Mouse (Mus musculus): ENCODE measurements around the gene Acot8. TPM values are rescaled to one million over a fixed set of nuclear protein-coding genes. Genes with fewer than 3 reads are reported as not detected.

The Acot8 gene
- polyA plus RNA-seq, 1 experiment from 2014 or later: 24.1 TPM

- WGBS: 93% methylated on average over 11 of the region's 11 CpGs
These were observed 26.7 kb downstream of the Acot8 start for GRCm38 (mm10) chr2:164778015-164778287.

GRCm38 (mm10) chr2:164777246-164778014, 27.3 kb downstream of the Acot8 start:
- 82% methylated on average over 30 of the region's 30 CpGs for WGBS
- H3K4me1 ChIP-seq: no peaks in the 10 kb centered on the region
- ATAC-seq (ENCODE audit: low FRiP score): no peak
- H3K27ac ChIP-seq (replicated peaks): no peak overlapping the region
- peaks cover 3% of the 10 kb centered on the region; the same call in 1 of the 2 replicates for H3K27me3 ChIP-seq (replicated peaks)
- no peaks in the 10 kb centered on the region for H3K36me3 ChIP-seq
- no peaks in the 10 kb centered on the region for H3K9me3 ChIP-seq (replicated peaks)
- H3K9ac ChIP-seq (replicated peaks): no peak overlapping the region
- no peak overlapping the region for H3K4me2 ChIP-seq
- H3K4me3 ChIP-seq (replicated peaks): no peak overlapping the region

More at GRCm38 (mm10) chr2:164778015-164778287, 26.7 kb downstream of the Acot8 start:
- Histone ChIP-seq H3K36me3 (no peaks in the 10 kb centered on the region), H3K27me3 (replicated peaks) (peaks cover 3% of the 10 kb centered on the region; the same call in 1 of the 2 replicates), H3K4me3 (replicated peaks) (no peak overlapping the region), H3K4me1 (no peaks in the 10 kb centered on the region), H3K9me3 (replicated peaks) (no peaks in the 10 kb centered on the region), H3K27ac (replicated peaks) (no peak overlapping the region), H3K9ac (replicated peaks) (no peak overlapping the region), H3K4me2 (no peak overlapping the region)
- no peak for ATAC-seq (ENCODE audit: low FRiP score)

- Histone ChIP-seq H3K4me1 (no peaks in the 10 kb centered on the region), H3K27me3 (replicated peaks) (peaks cover 3% of the 10 kb centered on the region; the same call in 1 of the 2 replicates), H3K27ac (replicated peaks) (no peak overlapping the region), H3K9ac (replicated peaks) (no peak overlapping the region), H3K9me3 (replicated peaks) (no peaks in the 10 kb centered on the region), H3K4me3 (replicated peaks) (no peak overlapping the region), H3K36me3 (no peaks in the 10 kb centered on the region), H3K4me2 (no peak overlapping the region)
- ATAC-seq (ENCODE audit: low FRiP score): no peak
- WGBS: 67% methylated on average over 17 of the region's 17 CpGs
These were observed 27.9 kb downstream of the Acot8 start for GRCm38 (mm10) chr2:164776801-164777200.

- 89% methylated on average over 6 of the region's 6 CpGs for WGBS
- Histone ChIP-seq H3K27me3 (replicated peaks) (peaks cover 3% of the 10 kb centered on the region; the same call in 1 of the 2 replicates), H3K4me3 (replicated peaks) (no peak overlapping the region), H3K4me1 (no peaks in the 10 kb centered on the region), H3K27ac (replicated peaks) (no peak overlapping the region), H3K36me3 (no peaks in the 10 kb centered on the region), H3K9ac (replicated peaks) (no peak overlapping the region), H3K9me3 (replicated peaks) (no peaks in the 10 kb centered on the region), H3K4me2 (no peak overlapping the region)
- ATAC-seq (ENCODE audit: low FRiP score): no peak
These were observed 28.6 kb downstream of the Acot8 start for GRCm38 (mm10) chr2:164776130-164776529.

- H3K4me2 ChIP-seq: no peak overlapping the region
- H3K4me1 ChIP-seq: peaks cover 10% of the 10 kb centered on the region
- 87% methylated on average over 5 of the region's 5 CpGs for WGBS
- no peaks in the 10 kb centered on the region; the same call in 1 of the 2 replicates for H3K27me3 ChIP-seq (replicated peaks)
- H3K36me3 ChIP-seq: no peaks in the 10 kb centered on the region
- no peak overlapping the region for H3K27ac ChIP-seq (replicated peaks)
- H3K4me3 ChIP-seq (replicated peaks): no peak overlapping the region
- H3K9ac ChIP-seq (replicated peaks): no peak overlapping the region
- no peaks in the 10 kb centered on the region for H3K9me3 ChIP-seq (replicated peaks)
- ATAC-seq (ENCODE audit: low FRiP score): no peak
These were observed 30.7 kb downstream of the Acot8 start for GRCm38 (mm10) chr2:164773989-164774364.

- H3K9ac ChIP-seq (replicated peaks): no peak overlapping the region
- no peak overlapping the region for H3K4me3 ChIP-seq (replicated peaks)
- no peaks in the 10 kb centered on the region for H3K9me3 ChIP-seq (replicated peaks)
- 0 out of 2 replicates have a peak, but pooled peaks cover under 1% of the 10 kb centered on the region for H3K36me3 ChIP-seq
- no peak for ATAC-seq (ENCODE audit: low FRiP score)
- no peaks in the 10 kb centered on the region; the same call in 1 of the 2 replicates for H3K27me3 ChIP-seq (replicated peaks)
- H3K27ac ChIP-seq (replicated peaks): no peak overlapping the region
- 78% methylated on average over 14 of the region's 14 CpGs for WGBS
- H3K4me1 ChIP-seq: peaks cover 10% of the 10 kb centered on the region
- H3K4me2 ChIP-seq: no peak overlapping the region
These were observed 31.3 kb downstream of the Acot8 start for GRCm38 (mm10) chr2:164773229-164773988.

GRCm38 (mm10) chr2:164771123-164771522, 33.6 kb downstream of the Acot8 start:
- Histone ChIP-seq H3K9me3 (replicated peaks) (no peaks in the 10 kb centered on the region), H3K4me3 (replicated peaks) (peak overlapping the region; percentile 53; the same call in 1 of the 2 replicates), H3K4me1 (peaks cover 10% of the 10 kb centered on the region), H3K36me3 (peaks cover 23% of the 10 kb centered on the region), H3K4me2 (peak overlapping the region; percentile 77), H3K9ac (replicated peaks) (no peak overlapping the region), H3K27ac (replicated peaks) (no peak overlapping the region), H3K27me3 (replicated peaks) (no peaks in the 10 kb centered on the region)
- 83% methylated on average over 8 of the region's 8 CpGs for WGBS
- no peak for ATAC-seq (ENCODE audit: low FRiP score)

GRCm38 (mm10) chr2:164770279-164770678, 34.4 kb downstream of the Acot8 start:
- H3K4me1 ChIP-seq: peaks cover 10% of the 10 kb centered on the region
- no peak for ATAC-seq (ENCODE audit: low FRiP score)
- no peaks in the 10 kb centered on the region for H3K27me3 ChIP-seq (replicated peaks)
- H3K27ac ChIP-seq (replicated peaks): no peak overlapping the region
- no peaks in the 10 kb centered on the region for H3K9me3 ChIP-seq (replicated peaks)
- peak overlapping the region; percentile 37; the same call in 1 of the 2 replicates for H3K9ac ChIP-seq (replicated peaks)
- H3K4me3 ChIP-seq (replicated peaks): peak overlapping the region; percentile 53
- H3K36me3 ChIP-seq: peaks cover 31% of the 10 kb centered on the region
- H3K4me2 ChIP-seq: peak overlapping the region; percentile 77
- 3% methylated on average over 15 of the region's 15 CpGs for WGBS

- Histone ChIP-seq H3K9ac (replicated peaks) (peak within 1 kb of the TSS; percentile 37), H3K27me3 (replicated peaks) (no peaks in the 10 kb centered on the region), H3K4me2 (peak within 1 kb of the TSS; percentile 77), H3K9me3 (replicated peaks) (no peaks in the 10 kb centered on the region), H3K4me1 (peaks cover 10% of the 10 kb centered on the region), H3K27ac (replicated peaks) (peak within 1 kb of the TSS; percentile 56), H3K36me3 (peaks cover 38% of the 10 kb centered on the region), H3K4me3 (replicated peaks) (peak within 1 kb of the TSS; percentile 53)
- ATAC-seq (ENCODE audit: low FRiP score): peak; percentile 100
- 2% methylated on average over 52 of the region's 53 CpGs for WGBS
These were observed 35.2 kb downstream of the Acot8 start, which contains the start of gene Ube2c for GRCm38 (mm10) chr2:164769258-164770037. Gene Ube2c, plus strand, starts transcription at chr2:164769898.

- H3K4me3 ChIP-seq (replicated peaks): no peak overlapping the region
- no peaks in the 10 kb centered on the region for H3K9me3 ChIP-seq (replicated peaks)
- peaks cover 47% of the 10 kb centered on the region for H3K36me3 ChIP-seq
- WGBS: 95% methylated on average over 15 of the region's 15 CpGs
- no peak overlapping the region for H3K27ac ChIP-seq (replicated peaks)
- H3K27me3 ChIP-seq (replicated peaks): no peaks in the 10 kb centered on the region
- H3K9ac ChIP-seq (replicated peaks): no peak overlapping the region
- H3K4me2 ChIP-seq: no peak overlapping the region
- H3K4me1 ChIP-seq: peaks cover 10% of the 10 kb centered on the region
- ATAC-seq (ENCODE audit: low FRiP score): no peak
These were observed 36.7 kb downstream of the Acot8 start for GRCm38 (mm10) chr2:164767812-164768540.

GRCm38 (mm10) chr2:164765841-164766240, 38.8 kb downstream of the Acot8 start:
- H3K4me1 ChIP-seq: peaks cover 10% of the 10 kb centered on the region
- peaks cover 69% of the 10 kb centered on the region for H3K36me3 ChIP-seq
- H3K9me3 ChIP-seq (replicated peaks): no peaks in the 10 kb centered on the region
- H3K27me3 ChIP-seq (replicated peaks): no peaks in the 10 kb centered on the region
- H3K4me3 ChIP-seq (replicated peaks): no peak overlapping the region
- 81% methylated on average over 3 of the region's 3 CpGs for WGBS
- H3K9ac ChIP-seq (replicated peaks): no peak overlapping the region
- no peak for ATAC-seq (ENCODE audit: low FRiP score)
- no peak overlapping the region for H3K27ac ChIP-seq (replicated peaks)
- no peak overlapping the region for H3K4me2 ChIP-seq

Data from neural tube, embryonic 15.5 days (tissue).